Mouse (Mus musculus) heart, postnatal 36 days (tissue): ENCODE data around the gene Mcm2. TPM values are rescaled to one million over a fixed set of nuclear protein-coding genes. Genes with fewer than 3 reads are reported as not detected.

Source experiments
- DNase-seq, 2 experiments: peaks; one replicate each; pipeline ENCODE4 v3.0.0; 2021 to 2022
- intact Hi-C: fragments of 180-260 bp; cut with DNase I; formaldehyde crosslinking; loops from one replicate; pipeline ENCODE4 v1.15.1; 2025
- total RNA-seq, 2 experiments: library from RNA; stranded (reverse); gene quantifications; 2 replicates each; pipeline ENCODE4 v1.2.3; 2021

The Mcm2 gene
- total RNA-seq, 2 experiments from 2014 or later: 5.4 to 6.5 TPM

DNA sequence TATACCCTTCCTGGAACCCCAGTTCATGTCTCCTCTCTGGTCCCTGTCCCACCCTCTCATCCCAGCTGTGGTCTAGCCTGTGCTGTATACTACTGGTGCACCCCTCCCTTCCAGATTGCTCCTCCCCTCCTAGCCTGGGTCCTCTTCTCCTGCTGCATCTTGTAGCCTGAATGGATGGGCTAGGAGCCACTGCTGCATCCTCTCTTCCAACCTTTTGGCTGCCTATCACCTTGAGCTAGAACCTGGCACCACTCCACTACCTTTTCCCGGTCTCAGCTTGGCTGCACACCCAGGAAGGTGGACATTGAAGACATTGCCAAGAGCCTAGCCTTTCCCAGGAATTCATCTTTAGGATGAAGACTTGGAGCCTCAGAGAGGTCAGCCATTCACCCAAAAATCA lies 29.4 kb upstream of the Mcm2 start:
- DNase-seq: no peak
- intact Hi-C loops: loop anchor here (2.0 to 5.0 kb wide), 5 partner anchors 309 to 705 kb away; partner anchors contain the start of gene Plxna1

- intact Hi-C loops: loop anchor here (1.0 to 5.0 kb wide), 5 partner anchors 310 to 626 kb away; partner anchors contain the start of gene Plxna1
- peak; percentile 80 to 84 for DNase-seq
Measured at GRCm38 (mm10) chr6:88927595-88927994, 29.0 kb upstream of the Mcm2 start.

DNA sequence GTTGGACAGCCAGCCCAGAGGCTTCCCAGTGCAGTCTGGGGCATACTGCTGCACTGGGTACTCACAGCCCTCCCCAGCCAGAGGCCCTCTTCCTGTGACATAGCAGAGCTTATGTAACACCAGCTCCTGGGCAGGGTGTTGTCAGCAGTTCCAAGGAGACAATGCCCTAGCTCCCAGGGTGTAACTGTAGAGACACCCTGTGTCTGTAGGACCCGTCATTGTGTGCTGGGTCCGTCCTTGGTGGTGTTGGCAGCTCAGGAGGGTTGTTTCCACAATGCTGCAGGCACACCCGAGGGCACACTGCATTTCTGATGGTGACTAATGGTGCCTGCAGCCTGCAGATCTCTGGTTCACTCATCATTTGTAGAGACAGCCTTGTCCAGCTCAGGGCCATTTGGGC lies 28.3 kb upstream of the Mcm2 start:
- DNase-seq: no peak
- intact Hi-C loops: loop anchor here (1.0 to 5.0 kb wide), 5 partner anchors 310 to 626 kb away; partner anchors contain the start of gene Plxna1

- DNase-seq: no peak
- intact Hi-C loops: loop anchor here (5.0 kb wide), 4 partner anchors 312 to 547 kb away; partner anchors contain the start of gene Plxna1
Measured at GRCm38 (mm10) chr6:88925640-88926205, 27.1 kb upstream of the Mcm2 start.

- intact Hi-C loops: loop anchor here (5.0 kb wide), 4 partner anchors 313 to 548 kb away; partner anchors contain the start of gene Plxna1
- DNase-seq: peak; percentile 61 to 68
Measured at GRCm38 (mm10) chr6:88924502-88925275, 26.1 kb upstream of the Mcm2 start.

GRCm38 (mm10) chr6:88918802-88919201 lies 20.2 kb upstream of the Mcm2 start:
- intact Hi-C loops: no loop called here
- DNase-seq: no peak

DNA sequence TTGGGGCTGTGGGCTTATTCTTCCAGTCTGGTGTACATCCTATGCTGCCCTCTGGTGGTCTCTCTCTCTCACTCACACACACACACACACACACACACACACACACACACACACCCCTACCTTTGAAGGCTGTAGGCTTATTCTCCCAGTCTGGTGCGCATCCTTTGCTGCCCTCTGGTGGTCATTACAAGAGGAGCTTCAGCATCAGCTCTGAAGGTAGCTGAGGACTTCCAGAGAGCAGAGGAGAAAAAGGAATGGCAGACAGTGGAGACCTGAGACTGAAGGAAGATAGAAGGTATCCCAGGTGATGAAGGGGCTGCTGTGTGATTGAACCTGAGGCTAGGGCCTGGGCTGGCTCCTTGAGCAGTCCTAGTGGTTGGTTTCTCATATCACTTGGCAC lies 17.6 kb upstream of the Mcm2 start:
- intact Hi-C loops: no loop called here
- DNase-seq: peak in 1 of 2 experiments; percentile 44

- intact Hi-C loops: no loop called here
- peak in 1 of 2 experiments; percentile 46 for DNase-seq
Measured at GRCm38 (mm10) chr6:88915510-88915909, 16.9 kb upstream of the Mcm2 start.

GRCm38 (mm10) chr6:88914799-88915198 lies 16.2 kb upstream of the Mcm2 start:
- intact Hi-C loops: no loop called here
- no peak for DNase-seq

GRCm38 (mm10) chr6:88913440-88913839 lies 14.9 kb upstream of the Mcm2 start:
- intact Hi-C loops: no loop called here
- DNase-seq: no peak

GRCm38 (mm10) chr6:88913022-88913421 lies 14.4 kb upstream of the Mcm2 start:
- DNase-seq: no peak
- intact Hi-C loops: no loop called here

GRCm38 (mm10) chr6:88909151-88909550 lies 10.6 kb upstream of the Mcm2 start:
- intact Hi-C loops: loop anchor here (5.0 kb wide), 1 partner anchor 357 kb away; no protein-coding TSS in a partner anchor
- DNase-seq: no peak

GRCm38 (mm10) chr6:88906369-88907108 lies 8.0 kb upstream of the Mcm2 start:
- DNase-seq: peak; percentile 53 to 54
- intact Hi-C loops: loop anchor here (5.0 kb wide), 1 partner anchor 354 kb away; no protein-coding TSS in a partner anchor

- intact Hi-C loops: loop anchor here (5.0 kb wide), 1 partner anchor 353 kb away; no protein-coding TSS in a partner anchor
- no peak for DNase-seq
Measured at GRCm38 (mm10) chr6:88905042-88905441, 6.5 kb upstream of the Mcm2 start.

- no peak for DNase-seq
- intact Hi-C loops: no loop called here
Measured at GRCm38 (mm10) chr6:88904456-88904974, 5.9 kb upstream of the Mcm2 start.

- intact Hi-C loops: no loop called here
Measured at GRCm38 (mm10) chr6:88903708-88904107, 5.1 kb upstream of the Mcm2 start.

GRCm38 (mm10) chr6:88901947-88902820 lies 3.6 kb upstream of the Mcm2 start, which contains the start of gene Tpra1:
TSS of gene Tpra1 (plus strand) at chr6:88902251.
- intact Hi-C loops: no loop called here
- peak; percentile 90 to 92 for DNase-seq

More at GRCm38 (mm10) chr6:88903708-88904107, 5.1 kb upstream of the Mcm2 start:
- DNase-seq: no peak

- intact Hi-C loops: no loop called here
Measured at GRCm38 (mm10) chr6:88901471-88901870, 2.9 kb upstream of the Mcm2 start.

GRCm38 (mm10) chr6:88899628-88900027 lies 1.0 kb upstream of the Mcm2 start:
- intact Hi-C loops: no loop called here
- no peak for DNase-seq

More at GRCm38 (mm10) chr6:88901471-88901870, 2.9 kb upstream of the Mcm2 start:
- DNase-seq: peak in 1 of 2 experiments; percentile 9
